Mouse (Mus musculus) stomach, postnatal 0 days (tissue): ENCODE measurements around the gene Cmbl.

Source experiments
- CTCF ChIP-seq: IDR thresholded peaks from 2 replicates; pipeline ENCODE4 v1.5.1; 2016; ENCODE audit warnings: antibody characterized with exemption, low read depth, mild to moderate bottlenecking, moderate library complexity
- EP300 ChIP-seq: optimal IDR thresholded peaks from 2 replicates; pipeline ENCODE3; 2016; ENCODE audit warnings: antibody characterized with exemption

DNA sequence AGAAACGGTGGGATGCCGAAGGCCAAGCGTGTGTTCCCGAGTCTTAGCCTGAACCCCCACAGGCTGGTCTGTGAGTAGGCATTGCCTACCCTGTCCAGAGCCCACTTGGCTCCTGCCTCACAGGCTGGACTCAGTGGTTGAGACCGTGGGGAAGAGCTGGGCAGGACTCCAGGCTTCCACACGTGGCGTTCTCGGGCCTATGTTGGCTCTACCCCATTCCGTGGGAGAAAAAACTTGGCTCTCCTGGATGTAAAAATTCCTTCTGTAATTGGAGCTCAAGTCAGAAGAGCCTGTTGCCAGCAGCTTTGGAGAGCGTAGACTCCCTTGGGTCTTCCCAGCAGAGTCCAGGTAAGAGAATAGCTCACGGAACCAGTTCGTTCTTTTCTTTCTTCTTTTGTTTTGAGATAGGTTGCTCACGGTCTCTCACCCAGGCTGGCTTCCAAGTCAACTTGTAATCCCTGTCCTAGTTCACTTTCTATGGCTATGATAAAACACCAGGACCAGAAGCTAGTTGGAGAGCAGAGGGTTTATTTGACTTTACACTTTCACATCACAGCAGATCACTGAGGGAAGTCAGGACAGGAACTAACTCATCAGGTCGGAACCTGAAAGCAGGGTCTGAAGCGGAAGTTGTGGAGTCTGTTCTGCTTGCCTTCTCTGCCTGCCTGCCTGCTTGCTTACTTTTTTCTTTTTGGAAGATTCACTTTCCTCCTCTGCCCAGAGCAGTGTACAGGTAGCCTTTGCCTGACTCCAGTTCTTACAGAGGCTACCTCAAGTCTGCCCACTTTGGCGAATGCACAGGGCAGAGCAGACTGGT is 6.9 kb downstream of the Cmbl start:
- no peak for TF ChIP-seq CTCF
- no peak for TF ChIP-seq EP300
